Mouse (Mus musculus): ENCODE data around the gene Robo2.

Gene Robo2

GRCm38 (mm10) chr16:74272993-74273392 lies 138.6 kb downstream of the Robo2 start:
- TF ChIP-seq GATA4 (IDR thresholded peaks at IDR 0.05; ENCODE audit: insufficient replicate concordance, low read length), result no peak

GRCm38 (mm10) chr16:74258241-74258640 lies 153.4 kb downstream of the Robo2 start:
- TF ChIP-seq GATA4 (IDR thresholded peaks at IDR 0.05; ENCODE audit: insufficient replicate concordance, low read length), result no peak

- no peak for TF ChIP-seq GATA4 (IDR thresholded peaks at IDR 0.05; ENCODE audit: insufficient replicate concordance, low read length)
Measured at GRCm38 (mm10) chr16:74244452-74244851, 167.2 kb downstream of the Robo2 start.

GRCm38 (mm10) chr16:74241534-74241933 lies 170.1 kb downstream of the Robo2 start:
- no peak for TF ChIP-seq GATA4 (IDR thresholded peaks at IDR 0.05; ENCODE audit: insufficient replicate concordance, low read length)

GRCm38 (mm10) chr16:74237411-74237930 lies 174.2 kb downstream of the Robo2 start:
- no peak for TF ChIP-seq GATA4 (IDR thresholded peaks at IDR 0.05; ENCODE audit: insufficient replicate concordance, low read length)

GRCm38 (mm10) chr16:74234393-74235059 lies 177.1 kb downstream of the Robo2 start:
- no peak for TF ChIP-seq GATA4 (IDR thresholded peaks at IDR 0.05; ENCODE audit: insufficient replicate concordance, low read length)

- TF ChIP-seq GATA4 (IDR thresholded peaks at IDR 0.05; ENCODE audit: insufficient replicate concordance, low read length), result no peak
Measured at GRCm38 (mm10) chr16:74233596-74233995, 178.0 kb downstream of the Robo2 start.

GRCm38 (mm10) chr16:74227285-74227684 lies 184.3 kb downstream of the Robo2 start:
- no peak for TF ChIP-seq GATA4 (IDR thresholded peaks at IDR 0.05; ENCODE audit: insufficient replicate concordance, low read length)

GRCm38 (mm10) chr16:74225423-74226272 lies 186.0 kb downstream of the Robo2 start:
- TF ChIP-seq GATA4 (IDR thresholded peaks at IDR 0.05; ENCODE audit: insufficient replicate concordance, low read length), result no peak

- no peak for TF ChIP-seq GATA4 (IDR thresholded peaks at IDR 0.05; ENCODE audit: insufficient replicate concordance, low read length)
Measured at GRCm38 (mm10) chr16:74222501-74222900, 189.1 kb downstream of the Robo2 start.

- TF ChIP-seq GATA4 (IDR thresholded peaks at IDR 0.05; ENCODE audit: insufficient replicate concordance, low read length), result no peak
Measured at GRCm38 (mm10) chr16:74216879-74217415, 194.7 kb downstream of the Robo2 start.

GRCm38 (mm10) chr16:74215791-74216190 lies 195.8 kb downstream of the Robo2 start:
- TF ChIP-seq GATA4 (IDR thresholded peaks at IDR 0.05; ENCODE audit: insufficient replicate concordance, low read length), result no peak

GRCm38 (mm10) chr16:74200705-74201104 lies 210.9 kb downstream of the Robo2 start:
- TF ChIP-seq GATA4 (IDR thresholded peaks at IDR 0.05; ENCODE audit: insufficient replicate concordance, low read length), result no peak

- no peak for TF ChIP-seq GATA4 (IDR thresholded peaks at IDR 0.05; ENCODE audit: insufficient replicate concordance, low read length)
Measured at GRCm38 (mm10) chr16:74200024-74200703, 211.5 kb downstream of the Robo2 start.

GRCm38 (mm10) chr16:74192979-74193554 lies 218.6 kb downstream of the Robo2 start:
- no peak for TF ChIP-seq GATA4 (IDR thresholded peaks at IDR 0.05; ENCODE audit: insufficient replicate concordance, low read length)

All from liver, adult (tissue).